Mouse (Mus musculus) heart, embryonic 11.5 days (tissue): Measurements from ENCODE around the gene Gm44965. TPM values are rescaled to one million over a fixed set of nuclear protein-coding genes. Genes with fewer than 3 reads are reported as not detected.

Experiments used
- ATAC-seq: fragments of 200-750 bp; cut with Nextera tagmentation; replicated peaks from 2 replicates; pipeline ENCODE4 v1.8.0; 2017; ENCODE audit warnings: moderate library complexity; ENCODE audit not compliant: insufficient number of reproducible peaks, low FRiP score, low TSS enrichment
- H3K27ac ChIP-seq: fragments of 300-500 bp; sonication (generic); 2 replicates; pipeline ENCODE4 v1.5.1; 2014; ENCODE audit warnings: mild to moderate bottlenecking, low read depth, low read length
- H3K27me3 ChIP-seq: fragments of 300-500 bp; sonication (generic); 2 replicates; pipeline ENCODE4 v1.6.1; 2014; ENCODE audit warnings: mild to moderate bottlenecking, low read length, mixed read lengths; ENCODE audit not compliant: control insufficient read depth, insufficient read depth
- H3K36me3 ChIP-seq: fragments of 300-500 bp; sonication (generic); 2 replicates; pipeline ENCODE4 v1.6.1; 2014; ENCODE audit warnings: mild to moderate bottlenecking, low read length, moderate library complexity, mixed read lengths; ENCODE audit not compliant: control insufficient read depth, insufficient read depth
- H3K4me1 ChIP-seq: fragments of 300-500 bp; sonication (generic); 2 replicates; pipeline ENCODE4 v1.6.1; 2014; ENCODE audit warnings: low read length; ENCODE audit not compliant: control insufficient read depth, insufficient read depth
- H3K4me2 ChIP-seq: fragments of 300-500 bp; sonication (generic); 2 replicates; pipeline ENCODE4 v1.6.1; 2014; ENCODE audit warnings: mild to moderate bottlenecking, moderate library complexity
- H3K4me3 ChIP-seq: fragments of 300-500 bp; sonication (generic); 2 replicates; pipeline ENCODE4 v1.5.1; 2014; ENCODE audit warnings: low read depth, low read length
- H3K9ac ChIP-seq: fragments of 300-500 bp; sonication (generic); 2 replicates; pipeline ENCODE4 v1.6.1; 2014; ENCODE audit warnings: mild to moderate bottlenecking, low read depth, low read length, moderate library complexity
- H3K9me3 ChIP-seq: fragments of 300-500 bp; sonication (generic); replicated peaks from 2 replicates; pipeline ENCODE4 v1.6.1; 2016; ENCODE audit warnings: low read length; ENCODE audit not compliant: control insufficient read depth
- WGBS: fragments of 180-500 bp; shearing (Covaris S2); extraction: QIAGEN DNeasy Blood & Tissue Kit; methylation state at CpG from one replicate; pipeline ENCODE4 v1.1.7; 2014; ENCODE audit not compliant: insufficient replicate concordance; 5-methylcytosine and 5-hydroxymethylcytosine counted together
- polyA plus RNA-seq: library from polyadenylated mRNA; unstranded; fragments of >200 nt; fragmentation: Nextera tagmentation; extraction: Ambion mirVana; gene quantifications from 2 replicates; pipeline ENCODE4 v1.2.1, GENCODE M21; 2014

The Gm44965 gene
- polyA plus RNA-seq, 1 experiment from 2014 or later = not detected

DNA sequence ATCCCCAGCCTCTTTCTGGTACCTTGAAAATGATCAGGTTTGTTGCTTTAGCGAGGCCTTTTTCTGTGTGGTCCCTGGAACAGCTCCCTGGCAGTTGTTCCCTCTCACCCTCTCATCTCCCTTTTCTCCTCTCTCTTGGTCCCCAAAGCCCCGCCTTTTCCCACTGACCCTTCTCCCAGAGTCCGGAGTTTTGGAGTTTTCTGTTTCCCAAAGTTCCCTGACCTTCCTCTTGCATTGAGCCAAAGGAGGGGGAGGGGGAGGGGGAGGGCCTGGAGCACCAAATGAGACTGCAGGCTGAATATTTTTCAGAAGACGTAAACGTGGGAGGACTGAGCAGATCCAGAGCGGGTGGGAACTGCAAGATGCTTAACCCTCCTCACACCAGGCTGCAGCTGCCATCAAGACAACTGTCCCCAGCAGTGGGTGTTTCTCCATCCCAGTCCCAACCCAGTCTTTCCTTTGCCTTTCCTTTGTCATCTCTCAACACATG lies 21.1 kb upstream of the Gm44965 start, which contains the start of gene Rarres2:
Gene Rarres2 (minus strand): TSS at position 218 of the 490 bp plus-strand sequence.
- Histone ChIP-seq H3K4me2 (peak within 1 kb of the TSS; percentile 27; the same call in 1 of the 2 replicates), H3K4me1 (peaks cover 25% of the 10 kb centered on the region), H3K27ac (peak within 1 kb of the TSS; percentile 68), H3K4me3 (no peak within 1 kb of the TSS), H3K36me3 (no peaks in the 10 kb centered on the region), H3K27me3 (no peaks in the 10 kb centered on the region), H3K9ac (no peak within 1 kb of the TSS), H3K9me3 (no peaks in the 10 kb centered on the region)
- 18% methylated on average over 6 of the region's 6 CpGs for WGBS
- no peak for ATAC-seq

DNA sequence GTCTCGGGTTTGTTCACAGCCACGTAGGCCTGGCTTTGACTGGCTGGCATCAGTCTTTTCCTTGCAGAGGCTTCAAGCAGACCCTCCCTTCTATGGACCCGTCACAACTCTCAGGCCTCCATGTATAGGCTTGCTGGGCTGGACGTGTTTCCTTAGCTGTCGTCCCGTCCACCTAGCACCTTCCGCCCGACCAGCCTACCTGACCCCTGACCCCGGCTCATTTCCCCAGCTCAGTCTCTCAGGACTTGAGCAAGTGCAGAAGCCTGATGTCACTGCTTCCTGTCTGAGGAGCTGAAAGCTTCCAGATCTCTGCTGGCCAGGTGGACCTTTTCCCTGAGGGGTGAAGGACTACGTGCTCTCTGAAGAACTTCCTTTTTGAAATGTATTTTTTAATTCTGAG lies 20.5 kb upstream of the Gm44965 start:
- 20% methylated on average over 10 of the region's 10 CpGs for WGBS
- peak; percentile 65 for ATAC-seq
- H3K27ac ChIP-seq = peak overlapping the region; percentile 68
- no peak overlapping the region for H3K4me3 ChIP-seq
- no peak overlapping the region for H3K9ac ChIP-seq
- H3K27me3 ChIP-seq = no peaks in the 10 kb centered on the region
- no peaks in the 10 kb centered on the region for H3K36me3 ChIP-seq
- peaks cover 22% of the 10 kb centered on the region for H3K4me1 ChIP-seq
- H3K4me2 ChIP-seq = no peak overlapping the region
- H3K9me3 ChIP-seq = no peaks in the 10 kb centered on the region

DNA sequence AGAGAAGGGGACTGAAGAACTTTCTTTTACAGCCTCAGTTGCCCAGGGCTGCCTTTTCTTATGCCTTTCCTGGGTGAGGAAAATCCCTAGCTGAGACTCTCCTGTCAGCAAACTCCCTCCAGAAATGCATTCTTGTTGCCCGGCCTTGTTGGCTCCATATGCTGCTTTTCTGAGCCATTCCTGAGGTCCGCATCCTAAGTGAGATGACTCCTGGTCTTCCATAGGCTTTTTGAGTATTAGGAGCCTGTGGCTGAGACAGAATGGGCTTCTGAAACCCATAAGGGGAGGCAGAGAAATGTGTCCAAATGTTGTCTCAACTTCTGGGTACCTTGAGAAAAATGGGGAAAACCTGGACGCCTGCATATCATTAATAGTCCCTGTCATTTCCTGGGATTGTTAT lies 19.8 kb upstream of the Gm44965 start:
- no peaks in the 10 kb centered on the region for H3K9me3 ChIP-seq
- H3K4me1 ChIP-seq = peaks cover 18% of the 10 kb centered on the region
- no peak overlapping the region for H3K9ac ChIP-seq
- 0 out of 2 replicates have a peak overlapping the region, but pooled peaks have one; percentile 10 for H3K27ac ChIP-seq
- ATAC-seq = no peak
- no peaks in the 10 kb centered on the region for H3K27me3 ChIP-seq
- no peak overlapping the region for H3K4me3 ChIP-seq
- H3K36me3 ChIP-seq = no peaks in the 10 kb centered on the region
- H3K4me2 ChIP-seq = no peak overlapping the region
- WGBS = 60% methylated on average over 3 of the region's 3 CpGs

GRCm38 (mm10) chr6:48578736-48579135 lies 15.0 kb upstream of the Gm44965 start:
- Histone ChIP-seq H3K9me3 (no peaks in the 10 kb centered on the region), H3K27ac (peak overlapping the region; percentile 25; the same call in 1 of the 2 replicates), H3K36me3 (no peaks in the 10 kb centered on the region), H3K4me3 (no peak overlapping the region), H3K27me3 (no peaks in the 10 kb centered on the region), H3K9ac (no peak overlapping the region), H3K4me2 (no peak overlapping the region), H3K4me1 (peaks cover 6% of the 10 kb centered on the region)
- no peak for ATAC-seq
- WGBS = 51% methylated on average over 5 of the region's 5 CpGs

DNA sequence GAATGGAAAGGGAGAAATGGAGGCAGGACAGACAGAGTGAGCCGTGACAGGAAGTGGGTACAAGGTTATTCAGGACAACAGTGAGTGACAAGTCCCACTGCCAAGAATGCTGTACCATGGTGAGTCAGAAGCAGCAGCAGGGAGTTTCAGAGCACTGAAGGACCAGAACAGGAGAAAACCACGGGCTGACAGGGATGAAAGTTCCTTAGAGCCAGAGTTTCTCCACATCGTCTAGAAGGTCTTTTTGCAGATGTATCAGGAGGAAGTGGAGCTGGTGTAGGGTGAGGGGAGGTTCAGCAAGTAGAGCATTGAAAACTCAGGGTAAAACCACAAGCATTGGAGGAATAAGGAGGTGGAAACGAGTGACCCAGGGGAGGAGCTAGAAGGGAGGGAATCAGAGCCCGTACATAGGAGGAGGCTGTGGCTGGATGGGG lies 14.5 kb upstream of the Gm44965 start:
- no peak overlapping the region for H3K4me3 ChIP-seq
- peak overlapping the region; percentile 25; the same call in 1 of the 2 replicates for H3K27ac ChIP-seq
- H3K27me3 ChIP-seq = no peaks in the 10 kb centered on the region
- H3K9ac ChIP-seq = peak overlapping the region; percentile 50
- ATAC-seq = no peak
- no peaks in the 10 kb centered on the region for H3K9me3 ChIP-seq
- no peaks in the 10 kb centered on the region for H3K36me3 ChIP-seq
- H3K4me1 ChIP-seq = peaks cover 6% of the 10 kb centered on the region
- peak overlapping the region; percentile 9; the same call in 1 of the 2 replicates for H3K4me2 ChIP-seq
- WGBS = 19% methylated on average over 5 of the region's 5 CpGs

GRCm38 (mm10) chr6:48581257-48581656 lies 12.5 kb upstream of the Gm44965 start:
- WGBS = 11% methylated on average over 3 of the region's 3 CpGs

DNA sequence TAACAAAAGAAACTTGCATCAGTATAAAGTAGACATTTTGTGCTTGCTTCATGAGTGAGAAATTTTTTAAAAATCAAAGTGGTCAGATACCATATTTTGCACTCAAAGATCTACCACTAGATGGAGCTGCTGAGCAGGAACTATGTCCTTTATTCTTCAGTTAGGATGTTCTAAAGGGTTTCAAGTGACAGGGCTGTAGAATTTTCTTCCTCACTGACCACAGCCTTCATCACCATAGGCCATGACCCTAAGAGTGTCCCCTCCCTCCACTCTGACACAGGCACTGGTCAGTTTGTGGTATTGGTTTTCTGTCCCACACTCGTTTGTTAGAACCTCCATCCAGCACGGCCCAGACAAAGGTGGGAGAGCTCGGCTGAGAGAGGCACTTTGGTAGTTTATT lies 11.7 kb upstream of the Gm44965 start:
- no peak for ATAC-seq
- 63% methylated on average over 3 of the region's 3 CpGs for WGBS
- no peak overlapping the region for H3K9ac ChIP-seq
- H3K27ac ChIP-seq = no peak overlapping the region
- H3K4me2 ChIP-seq = no peak overlapping the region
- no peaks in the 10 kb centered on the region for H3K9me3 ChIP-seq
- peaks cover 6% of the 10 kb centered on the region; the same call in 1 of the 2 replicates for H3K4me1 ChIP-seq
- H3K27me3 ChIP-seq = no peaks in the 10 kb centered on the region
- H3K4me3 ChIP-seq = no peak overlapping the region
- H3K36me3 ChIP-seq = no peaks in the 10 kb centered on the region

More at GRCm38 (mm10) chr6:48581257-48581656, 12.5 kb upstream of the Gm44965 start:
- no peak for ATAC-seq
- no peaks in the 10 kb centered on the region for H3K27me3 ChIP-seq
- no peak overlapping the region for H3K4me3 ChIP-seq
- 0 out of 2 replicates have a peak overlapping the region, but pooled peaks have one; percentile 17 for H3K27ac ChIP-seq
- no peak overlapping the region for H3K9ac ChIP-seq
- H3K9me3 ChIP-seq = no peaks in the 10 kb centered on the region
- H3K4me1 ChIP-seq = peaks cover 6% of the 10 kb centered on the region; the same call in 1 of the 2 replicates
- no peaks in the 10 kb centered on the region for H3K36me3 ChIP-seq
- H3K4me2 ChIP-seq = no peak overlapping the region

DNA sequence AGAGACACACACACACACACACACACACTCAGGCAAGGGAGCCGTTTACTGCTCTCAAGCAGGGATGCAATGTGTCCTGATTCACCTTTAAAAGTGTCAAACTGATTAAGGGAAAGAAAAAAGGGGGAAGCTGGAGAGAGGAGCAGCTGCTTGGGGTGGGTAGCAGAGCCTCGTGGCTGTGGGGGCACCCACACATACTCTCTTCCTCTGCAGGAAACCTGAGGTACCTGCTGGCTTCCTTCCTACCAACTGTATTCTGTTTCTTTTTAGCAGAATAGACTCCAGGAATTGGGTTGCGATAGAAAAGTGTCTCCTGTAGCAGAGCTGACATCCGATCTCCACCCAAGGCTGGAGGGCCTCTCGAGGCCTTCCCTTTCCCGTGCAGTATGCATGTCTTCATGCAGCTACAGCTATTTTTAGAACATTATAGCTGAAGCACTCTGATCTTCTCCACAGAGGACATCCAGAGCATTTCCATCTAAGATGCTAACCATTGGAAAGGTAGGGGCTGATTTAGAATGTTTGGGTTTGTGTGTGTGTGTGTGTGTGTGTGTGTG lies 4.5 kb upstream of the Gm44965 start, which contains the start of gene Gm45021:
Gene Gm45021 (plus strand): TSS at position 417 of the 557 bp plus-strand sequence.
- Histone ChIP-seq H3K36me3 (no peaks in the 10 kb centered on the region), H3K9me3 (no peaks in the 10 kb centered on the region), H3K4me3 (no peak within 1 kb of the TSS), H3K27me3 (no peaks in the 10 kb centered on the region), H3K4me1 (peaks cover 9% of the 10 kb centered on the region), H3K4me2 (peak within 1 kb of the TSS; percentile 20), H3K9ac (peak within 1 kb of the TSS; percentile 59; the same call in 1 of the 2 replicates), H3K27ac (peak within 1 kb of the TSS; percentile 85)
- ATAC-seq = no peak
- WGBS = 19% methylated on average over 6 of the region's 6 CpGs
